Mouse (Mus musculus) right cerebral cortex, postnatal 10 days (tissue): ENCODE measurements around the gene Nrd1.

ENCODE experiments used
- DNase-seq, 2 experiments: peaks; one replicate each; pipeline ENCODE4 v3.0.0; 2021; ENCODE audit warnings: low spot score in 2 of 2

The Nrd1 gene

DNA sequence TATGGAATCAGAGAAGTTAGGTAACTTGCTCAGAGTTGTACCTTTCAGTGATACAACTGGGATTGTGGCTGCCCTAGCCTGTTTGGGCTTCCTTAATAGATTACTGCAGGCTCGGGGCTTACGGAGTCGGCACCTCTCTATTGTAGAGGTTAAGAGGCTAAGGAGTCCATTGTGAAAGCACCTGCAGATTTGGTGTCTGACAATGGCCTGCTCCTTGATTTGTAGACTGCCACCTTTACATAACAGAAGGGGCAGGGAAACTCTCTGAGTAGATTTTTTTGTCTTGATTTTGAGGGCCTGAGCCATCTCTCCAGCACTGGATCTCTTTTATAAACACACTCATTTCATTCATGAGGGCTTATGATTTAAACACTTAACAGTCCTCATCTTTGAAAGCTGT lies 26.1 kb downstream of the Nrd1 start:
- DNase-seq, result no peak

DNA sequence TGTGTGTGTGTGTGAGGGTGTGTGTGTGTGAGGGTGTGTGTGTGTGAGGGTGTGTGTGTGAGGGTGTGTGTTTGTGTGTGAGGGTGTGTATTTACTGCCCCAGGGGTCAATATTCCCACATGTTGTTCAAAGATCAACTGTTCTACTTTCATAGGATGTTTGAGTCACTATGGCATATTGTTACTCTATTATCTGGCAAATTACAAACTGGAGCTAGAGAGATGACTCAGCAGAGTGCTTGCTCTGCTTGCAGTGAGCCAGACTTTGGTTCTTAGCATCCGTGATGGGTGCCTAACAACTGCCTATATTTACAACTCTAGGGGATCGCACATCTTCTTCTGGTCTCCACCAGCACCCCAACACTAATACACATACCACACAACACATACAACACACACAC lies 29.4 kb downstream of the Nrd1 start:
- DNase-seq, result no peak

DNA sequence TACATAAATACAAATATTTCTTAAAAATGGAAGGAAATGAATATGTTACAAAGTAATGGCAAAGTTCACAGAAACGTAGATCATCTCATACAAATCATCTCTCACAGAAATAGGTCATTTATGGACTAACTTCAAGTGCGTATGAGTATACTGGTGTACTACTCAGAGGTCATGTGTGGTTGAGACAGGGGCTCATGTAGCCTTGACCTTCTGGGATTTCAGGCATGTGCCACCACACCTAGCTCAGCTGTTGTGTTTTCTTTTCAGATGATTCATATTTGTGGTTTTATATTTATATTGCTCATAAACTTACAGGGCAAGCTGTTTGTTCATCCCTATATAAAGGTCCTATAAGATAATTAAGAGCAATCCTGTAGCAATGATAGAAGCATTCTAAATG lies 29.8 kb downstream of the Nrd1 start:
- DNase-seq, result no peak

DNA sequence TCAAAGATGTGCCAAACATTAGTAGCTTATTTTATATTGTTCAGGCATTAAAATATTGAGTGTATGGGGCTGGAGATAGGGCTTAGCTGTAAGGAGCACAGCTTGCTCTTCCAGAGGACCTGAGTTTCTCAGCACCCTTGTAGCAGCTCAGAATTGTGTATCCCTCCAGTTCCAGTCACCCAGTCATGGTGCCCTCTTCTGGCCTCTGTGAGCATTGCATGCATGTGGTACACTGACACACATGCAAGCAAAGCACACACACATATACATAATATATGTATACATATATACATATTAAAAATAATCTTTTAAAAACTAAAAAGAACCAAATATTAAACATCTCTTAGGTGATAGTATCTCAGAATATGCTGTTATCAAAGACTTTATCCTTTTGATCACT lies 35.9 kb downstream of the Nrd1 start:
- peak; percentile 57 to 68 for DNase-seq

DNA sequence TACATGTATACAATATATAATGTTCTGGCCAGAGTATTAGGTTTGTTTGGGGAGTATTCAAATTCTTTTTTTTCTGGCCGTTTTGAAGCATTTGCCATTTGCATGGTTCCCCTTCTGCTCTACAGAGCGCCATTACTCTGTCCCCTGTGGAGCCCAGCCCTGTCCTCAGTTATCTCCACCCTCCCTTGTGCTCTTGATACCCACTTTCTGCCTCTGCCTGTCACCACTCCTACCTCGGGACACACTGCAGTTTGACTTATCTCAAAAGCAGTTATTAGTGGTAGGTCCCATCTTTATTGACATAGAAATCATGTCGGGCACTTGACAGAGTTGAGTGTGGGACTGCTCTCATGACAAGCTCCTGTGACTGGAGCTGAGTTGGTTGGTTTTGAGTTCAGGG lies 42.3 kb downstream of the Nrd1 start:
- no peak for DNase-seq

DNA sequence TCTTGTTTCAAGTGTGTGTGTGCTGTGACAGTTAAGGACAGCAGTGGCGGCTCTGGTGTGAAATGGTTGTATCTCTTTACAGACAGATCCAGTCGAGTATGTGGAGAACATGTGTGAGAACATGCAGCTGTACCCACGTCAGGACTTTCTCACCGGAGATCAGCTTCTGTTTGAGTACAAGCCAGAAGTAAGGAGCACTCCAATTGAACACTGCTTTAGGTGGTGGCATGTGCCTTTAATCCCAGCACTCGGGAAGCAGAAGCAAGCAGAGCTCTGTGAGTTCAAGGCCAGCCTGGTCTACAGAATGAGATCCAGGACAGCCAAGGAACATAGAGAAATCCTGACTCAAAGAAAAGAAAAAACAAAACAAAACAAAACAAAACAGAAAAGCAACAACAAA lies 42.8 kb downstream of the Nrd1 start:
- DNase-seq, result no peak

DNA sequence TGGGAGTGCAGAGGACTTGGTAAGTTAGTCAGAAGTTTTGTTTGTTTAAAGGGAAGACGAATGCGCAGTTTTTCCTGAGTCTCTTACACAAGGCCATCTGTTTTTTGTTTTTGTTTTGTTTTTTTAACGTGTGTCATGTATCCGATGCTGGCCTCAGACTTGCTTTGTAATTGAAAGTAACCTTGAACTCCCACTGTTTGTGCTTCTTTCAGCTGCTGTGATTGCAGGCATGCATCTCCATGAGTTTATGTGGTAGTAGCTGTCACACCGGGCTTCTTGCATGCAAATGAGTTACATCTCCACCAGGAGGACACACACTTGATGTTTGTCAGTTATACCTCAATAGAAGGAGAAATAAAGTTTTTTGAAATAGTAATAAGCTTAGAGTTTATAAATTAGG lies 43.3 kb downstream of the Nrd1 start:
- no peak for DNase-seq

DNA sequence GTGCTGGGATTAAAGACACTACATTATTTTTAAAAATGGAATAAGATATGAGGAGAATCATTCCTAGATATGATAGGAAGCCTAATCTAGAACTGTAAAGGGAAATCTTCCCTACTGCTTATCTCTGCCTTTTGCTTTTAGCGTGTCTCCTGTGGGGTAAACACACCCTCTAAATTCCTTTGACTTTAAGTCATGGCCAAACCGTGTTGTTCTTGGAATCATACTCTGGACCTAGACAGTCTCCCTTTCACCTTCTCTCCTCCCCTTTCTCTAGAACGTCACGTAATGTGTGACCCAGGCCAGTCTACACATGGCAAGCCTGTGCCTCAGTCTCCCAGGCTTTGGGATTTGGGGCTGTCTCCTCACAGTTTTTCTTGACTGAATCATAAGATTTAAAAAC lies 47.8 kb downstream of the Nrd1 start:
- DNase-seq, result no peak

DNA sequence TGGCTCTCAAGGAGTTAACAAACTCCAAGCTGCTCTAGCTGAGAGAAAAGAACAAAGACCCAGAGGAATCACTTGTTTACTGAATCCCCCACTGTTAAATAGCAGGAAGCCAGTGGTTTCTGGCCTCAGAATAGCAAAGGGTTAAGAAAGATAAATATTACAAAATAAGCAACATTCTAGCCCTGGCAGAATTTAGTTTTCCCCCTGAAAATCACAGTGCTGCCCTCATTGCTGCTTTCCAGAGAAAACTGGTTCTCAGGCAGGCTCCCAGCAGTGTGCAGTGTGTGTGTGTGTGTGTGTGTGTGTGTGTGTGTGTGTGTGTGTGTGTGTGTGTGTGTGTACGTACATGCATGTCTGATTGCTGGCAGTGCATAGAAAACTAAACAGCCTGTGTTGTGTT lies 51.8 kb downstream of the Nrd1 start:
- no peak for DNase-seq

DNA sequence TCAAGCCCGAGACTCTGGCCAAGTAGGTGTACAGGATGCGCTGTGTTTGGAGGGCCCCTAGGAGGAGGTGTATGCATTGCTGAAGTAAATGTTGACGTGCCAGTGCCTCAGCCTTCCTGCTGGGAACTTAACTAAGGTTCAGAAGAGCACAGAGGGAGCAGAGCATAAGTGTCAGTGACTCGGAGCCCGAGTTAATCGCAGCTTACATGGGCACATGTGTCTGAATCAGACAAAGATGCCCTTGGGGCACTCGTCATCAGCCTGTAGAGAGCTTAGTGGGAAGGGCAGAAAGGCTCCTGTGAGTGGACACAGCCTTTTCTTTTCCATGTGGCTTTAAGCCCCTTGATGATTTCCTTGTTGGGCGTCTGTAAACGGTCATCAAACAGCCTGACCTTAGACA lies 53.5 kb downstream of the Nrd1 start:
- no peak for DNase-seq

DNA sequence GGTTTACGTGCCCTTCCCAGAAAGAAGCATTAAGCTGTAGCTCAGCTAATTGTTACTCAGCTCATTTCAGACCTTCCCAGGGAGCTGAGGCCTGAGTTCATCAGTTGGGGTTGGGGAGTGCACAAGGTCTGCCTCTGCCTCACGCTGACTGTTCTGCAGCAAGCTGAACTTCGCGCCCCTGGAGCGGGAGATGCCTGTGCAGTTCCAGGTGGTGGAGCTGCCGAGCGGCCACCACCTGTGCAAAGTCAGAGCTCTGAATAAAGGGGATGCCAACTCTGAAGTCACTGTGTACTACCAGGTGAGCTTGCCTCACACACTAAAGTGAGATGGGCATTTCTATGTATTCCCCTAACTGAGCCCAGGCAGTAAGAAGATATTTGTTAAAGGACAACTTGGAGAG lies 55.9 kb downstream of the Nrd1 start:
- no peak for DNase-seq

DNA sequence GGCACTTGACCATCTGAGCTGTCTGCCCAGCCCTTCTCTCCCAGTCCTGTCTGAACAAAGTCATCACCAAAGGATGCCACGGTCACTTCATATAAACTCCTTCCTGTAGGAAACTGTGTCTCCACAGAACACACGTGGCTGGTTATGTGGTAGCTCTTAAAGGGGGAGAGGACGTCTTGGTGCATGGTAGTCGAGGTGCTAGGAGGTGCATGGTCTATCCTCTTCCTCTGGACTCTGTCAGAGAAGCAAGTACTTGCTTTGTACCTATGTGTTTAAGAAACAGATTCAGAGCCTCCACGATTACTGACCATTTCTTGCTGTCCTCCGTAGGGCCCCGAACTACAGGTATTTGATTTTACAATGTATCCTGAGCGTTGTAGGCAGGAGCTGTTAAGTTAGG lies 57.2 kb downstream of the Nrd1 start:
- DNase-seq, result no peak

DNA sequence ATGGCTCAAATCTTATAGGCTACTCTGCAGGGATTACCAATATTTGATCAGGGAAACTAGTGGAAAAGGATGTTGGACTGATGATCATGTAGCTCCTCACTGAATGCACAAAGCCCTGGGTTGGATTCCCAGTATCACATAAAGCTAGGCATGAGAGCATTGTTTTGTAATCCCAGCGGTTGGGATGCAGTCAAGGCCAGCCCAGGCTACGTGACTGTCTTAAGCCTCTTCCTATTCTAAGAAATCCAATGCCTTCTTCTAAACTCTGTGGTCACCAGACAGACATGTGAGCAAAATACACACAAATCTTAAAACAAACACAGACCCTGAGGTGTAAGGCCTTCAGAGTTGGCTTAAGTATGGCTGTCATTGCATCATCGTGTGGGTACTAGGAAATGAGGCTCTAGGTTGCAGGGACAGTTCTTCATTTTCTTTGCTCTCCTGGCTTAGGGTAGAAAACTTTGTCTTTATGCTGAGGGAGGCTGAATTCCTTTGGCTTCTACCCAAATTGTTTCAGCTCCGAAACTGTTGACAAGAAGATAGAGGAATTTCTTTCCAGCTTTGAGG lies 58.9 kb downstream of the Nrd1 start:
- DNase-seq, result no peak

DNA sequence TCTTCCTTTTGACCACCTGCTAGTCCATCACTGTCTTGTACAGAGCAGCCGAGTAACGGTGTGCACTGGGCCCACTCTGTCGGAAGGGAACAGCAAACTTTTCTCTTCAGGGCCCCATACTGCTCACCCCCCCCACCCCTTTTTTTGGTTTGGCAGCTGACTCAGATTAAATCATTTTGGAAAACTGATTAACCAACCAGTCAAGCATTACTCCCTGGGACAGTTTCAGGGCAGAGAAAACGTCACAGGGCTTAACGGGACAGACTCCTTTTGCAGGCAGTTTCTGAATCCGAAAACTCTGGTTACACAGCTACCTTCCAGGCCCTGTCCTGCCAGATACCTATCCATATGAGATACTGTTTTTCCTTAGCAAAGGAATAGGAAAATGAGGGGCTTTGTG lies 64.5 kb downstream of the Nrd1 start:
- peak in 1 of 2 experiments; percentile 14 for DNase-seq

DNA sequence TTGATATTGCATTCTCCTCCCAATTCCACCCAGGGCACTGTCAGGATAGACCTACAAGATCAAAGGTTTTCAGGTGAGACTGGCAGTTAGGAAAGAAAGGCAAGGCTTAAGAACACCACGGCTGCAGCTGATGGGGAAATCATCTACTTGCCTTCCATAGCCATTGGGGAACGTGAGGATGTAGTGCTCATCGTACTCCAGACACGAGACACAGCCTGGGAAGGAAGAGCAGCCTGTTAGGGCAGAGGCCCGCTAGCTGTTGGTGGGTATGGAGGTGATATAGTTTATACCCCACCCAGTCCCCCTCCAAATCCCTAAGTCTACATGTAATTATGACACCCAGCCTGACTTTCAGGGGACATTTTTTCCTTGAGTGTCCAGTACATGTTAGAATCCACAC lies 65.3 kb downstream of the Nrd1 start:
- no peak for DNase-seq

DNA sequence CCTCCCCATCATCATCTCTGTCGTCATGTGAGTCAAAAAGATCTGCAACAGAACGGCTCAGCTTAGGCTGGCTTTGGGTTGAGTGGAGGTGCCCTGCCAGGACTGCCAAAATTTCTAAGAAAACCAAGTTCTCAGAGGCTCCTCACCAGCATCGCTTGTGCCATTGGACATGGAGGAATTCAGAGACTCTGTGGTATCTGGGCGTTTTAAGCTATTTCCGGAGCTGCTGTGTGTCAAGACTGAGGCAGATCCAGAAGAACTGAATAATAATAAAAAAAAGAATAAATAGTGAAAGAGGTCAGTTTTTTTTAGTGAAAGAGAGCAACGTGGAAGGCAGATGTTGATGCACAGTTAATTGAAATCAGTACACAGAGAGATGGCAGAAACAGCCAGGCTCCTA lies 72.4 kb downstream of the Nrd1 start:
- DNase-seq, result no peak

DNA sequence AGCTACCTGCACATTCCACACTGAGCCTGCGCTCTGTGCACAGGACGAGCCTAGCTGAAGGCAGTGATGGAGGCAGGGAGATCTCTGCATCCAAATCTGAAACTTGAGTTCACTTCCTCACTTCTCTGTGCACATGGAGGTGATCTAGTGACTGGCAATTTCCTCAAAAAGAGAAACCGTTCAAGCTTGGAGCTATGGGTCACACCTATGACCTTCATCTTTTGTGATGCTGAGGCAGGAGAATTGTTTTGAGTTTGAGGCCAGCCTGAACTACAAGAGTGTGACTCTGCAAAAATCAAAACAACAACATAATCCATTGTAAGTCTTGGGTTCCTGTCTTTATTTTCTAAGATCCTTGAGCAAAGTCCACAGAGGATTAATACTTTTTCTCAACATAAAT lies 72.8 kb downstream of the Nrd1 start:
- DNase-seq, result no peak

DNA sequence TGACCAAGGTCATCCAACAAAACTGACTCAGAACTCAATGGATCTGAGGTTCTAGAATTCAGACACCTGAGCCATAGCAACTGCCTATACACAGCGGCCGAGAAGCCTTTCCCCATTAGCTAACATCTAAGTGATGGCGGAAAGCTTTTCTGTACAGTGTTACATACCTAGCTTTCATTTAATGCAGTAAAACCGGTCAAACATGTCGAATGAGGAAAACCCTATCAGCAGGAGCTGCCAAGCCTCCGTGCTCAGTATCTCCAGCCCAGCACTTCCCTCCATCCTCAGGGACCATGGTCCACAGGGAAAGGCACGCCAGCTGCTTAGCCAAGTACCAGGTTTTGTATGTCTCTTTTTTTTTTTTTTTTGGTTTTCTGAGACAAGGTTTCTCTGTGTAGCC lies 78.5 kb downstream of the Nrd1 start:
- DNase-seq, result no peak

DNA sequence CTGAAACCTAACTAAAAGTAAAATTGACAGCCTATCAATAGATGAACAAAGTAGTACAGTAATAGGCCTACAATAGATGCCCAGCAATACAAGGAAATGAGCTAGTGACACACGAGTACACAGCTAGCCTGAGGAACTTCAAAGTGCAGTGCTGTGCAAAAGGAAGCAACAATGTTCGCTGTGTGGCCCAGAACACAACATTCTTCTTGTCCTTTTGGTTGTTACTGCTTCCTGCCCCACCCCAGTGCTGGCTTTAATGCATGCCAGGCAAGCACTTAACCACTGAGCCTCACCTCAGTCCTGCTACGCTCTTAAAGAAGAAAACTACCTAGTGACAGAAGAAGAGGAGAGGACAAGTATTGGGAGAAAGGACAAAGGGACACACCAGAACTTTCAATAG lies 79.2 kb downstream of the Nrd1 start:
- no peak for DNase-seq

DNA sequence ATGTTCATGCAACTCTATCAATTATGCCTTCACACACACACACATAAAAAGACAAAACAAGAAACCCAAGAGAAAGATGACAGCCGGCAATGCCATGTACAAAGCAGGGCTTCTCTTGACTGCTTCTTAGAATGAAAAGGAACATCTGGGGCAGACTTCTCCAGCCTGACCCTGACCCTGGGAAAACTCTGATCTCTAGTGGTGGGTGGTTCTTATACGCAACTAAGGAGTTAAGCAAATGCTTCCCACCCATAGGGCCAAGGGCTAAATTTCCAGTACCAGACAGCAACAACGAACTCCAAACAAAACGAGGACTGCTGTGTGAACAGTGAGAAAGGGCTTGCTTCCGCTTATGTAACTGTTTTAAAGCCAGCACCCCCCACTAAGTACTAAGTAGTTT lies 79.7 kb downstream of the Nrd1 start:
- no peak for DNase-seq

DNA sequence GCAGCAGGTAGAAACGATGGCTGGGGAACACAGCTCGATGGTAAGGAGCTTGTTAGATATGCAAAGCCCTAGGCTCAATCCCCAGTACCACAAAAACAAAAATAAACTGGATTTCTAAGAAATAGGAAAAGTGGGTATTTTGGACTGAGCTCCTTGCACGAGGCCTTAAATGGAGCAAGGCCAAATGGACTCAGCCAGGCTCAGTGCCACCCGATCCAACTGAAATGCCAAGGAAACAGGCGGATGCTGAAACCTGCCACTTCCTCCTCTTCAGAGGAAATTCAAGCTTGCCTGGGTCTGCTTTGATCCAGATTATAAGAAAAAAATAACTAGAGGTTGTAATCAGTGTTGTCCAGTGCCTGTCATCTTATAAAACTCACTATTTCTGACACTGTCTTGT lies 88.7 kb downstream of the Nrd1 start:
- DNase-seq, result no peak

DNA sequence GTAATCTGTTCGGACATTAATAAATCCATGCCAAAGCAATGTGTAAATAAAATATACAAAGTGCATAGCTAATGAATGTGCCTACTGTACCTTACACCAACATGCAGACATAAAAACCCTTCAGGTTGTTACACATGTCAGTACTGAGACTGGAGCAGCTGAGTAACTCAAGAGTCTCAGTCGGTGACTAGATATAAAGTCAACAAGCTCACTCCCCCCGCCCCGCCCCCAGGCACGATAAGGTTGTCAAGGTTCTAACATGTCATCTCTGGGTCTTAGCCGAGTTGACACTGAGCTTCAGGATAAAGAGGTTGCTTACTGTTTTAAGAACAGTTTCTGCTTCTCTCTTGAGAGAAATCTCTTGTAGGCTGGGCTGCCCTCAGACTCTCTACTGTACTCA lies 89.5 kb downstream of the Nrd1 start:
- no peak for DNase-seq

DNA sequence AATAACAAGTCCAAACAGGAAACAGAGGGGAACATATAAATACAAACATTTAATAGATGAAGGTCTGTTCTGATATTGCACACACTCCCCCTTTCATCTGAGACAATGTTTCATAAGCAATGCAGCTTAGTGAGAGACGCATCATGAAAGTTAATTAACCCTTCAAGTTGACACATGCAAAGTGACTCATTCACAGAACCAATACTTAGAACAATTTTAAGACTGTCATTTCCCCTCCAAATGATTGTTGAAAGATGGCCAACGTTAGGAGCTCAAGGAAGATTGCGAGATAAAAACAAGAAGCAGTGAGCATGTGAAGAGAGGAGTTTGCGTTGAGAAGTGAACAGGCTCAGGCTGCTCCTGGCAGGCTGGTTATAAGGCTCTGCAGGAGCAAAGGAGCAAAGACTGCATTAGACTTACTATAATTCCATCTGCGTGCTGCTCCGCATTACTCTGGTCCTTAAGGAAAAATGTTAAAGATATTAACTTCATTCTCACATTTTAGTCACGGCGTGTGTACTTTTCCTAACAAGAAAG lies 90.9 kb downstream of the Nrd1 start:
- DNase-seq, result no peak

DNA sequence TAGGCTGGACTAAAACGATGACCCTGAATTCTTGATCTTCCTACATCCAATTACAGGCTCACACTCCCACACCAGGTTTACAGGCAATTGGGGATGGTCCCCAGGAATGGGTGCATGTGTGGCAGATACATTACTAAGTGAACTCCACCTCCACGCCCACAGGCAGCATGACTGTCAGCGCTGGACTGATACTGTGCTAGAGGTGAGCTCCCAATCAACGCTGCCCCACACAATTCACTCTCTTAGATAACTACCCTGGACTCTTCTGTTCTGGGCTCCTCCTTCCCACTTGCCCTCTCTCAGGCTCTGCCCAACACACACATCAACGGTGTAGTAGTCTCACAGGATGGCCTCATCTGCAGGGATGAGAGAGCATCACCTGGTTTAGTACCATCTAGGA lies 91.9 kb downstream of the Nrd1 start:
- DNase-seq, result no peak

DNA sequence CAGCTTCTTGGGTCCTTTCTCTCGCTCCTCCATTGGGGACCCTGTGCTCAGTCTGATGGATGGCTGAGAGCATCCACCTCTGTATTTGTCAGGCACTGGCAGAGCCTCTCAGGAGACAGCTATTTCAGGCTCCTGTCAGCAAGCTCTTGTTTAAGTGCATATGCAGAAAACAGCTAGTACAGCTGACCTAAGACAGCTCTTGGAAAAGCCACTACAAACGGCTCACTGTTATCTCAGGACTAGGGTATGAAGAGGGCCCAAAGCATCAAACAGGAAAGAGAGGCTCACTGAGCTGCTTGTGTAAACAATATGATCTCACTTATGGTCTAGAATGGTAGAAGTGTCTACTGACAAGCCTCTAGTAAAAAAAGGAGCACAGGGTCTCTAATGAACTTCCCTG lies 93.8 kb downstream of the Nrd1 start:
- no peak for DNase-seq
